Mouse (Mus musculus): ENCODE measurements around the gene Selenos.

Selenos gene

GRCm38 (mm10) chr7:66118796-66119195 is 39.3 kb downstream of the Selenos start:
- no peak for DNase-seq (ENCODE audit: low read depth, low spot score)

- no peak for DNase-seq (ENCODE audit: low read depth, low spot score)
Measured at GRCm38 (mm10) chr7:66120139-66120538, 40.7 kb downstream of the Selenos start.

- no peak for DNase-seq (ENCODE audit: low read depth, low spot score)
Measured at GRCm38 (mm10) chr7:66120702-66121396, 41.4 kb downstream of the Selenos start.

- DNase-seq (ENCODE audit: low read depth, low spot score), result peak; percentile 48
Measured at GRCm38 (mm10) chr7:66124551-66124968, 45.1 kb downstream of the Selenos start.

- DNase-seq (ENCODE audit: low read depth, low spot score), result no peak
Measured at GRCm38 (mm10) chr7:66125368-66125767, 45.9 kb downstream of the Selenos start.

- no peak for DNase-seq (ENCODE audit: low read depth, low spot score)
Measured at GRCm38 (mm10) chr7:66127951-66128645, 48.6 kb downstream of the Selenos start.

GRCm38 (mm10) chr7:66128857-66129256 is 49.4 kb downstream of the Selenos start:
- DNase-seq (ENCODE audit: low read depth, low spot score), result peak; percentile 54

GRCm38 (mm10) chr7:66130296-66130695 is 50.8 kb downstream of the Selenos start:
- peak; percentile 80 for DNase-seq (ENCODE audit: low read depth, low spot score)

- DNase-seq (ENCODE audit: low read depth, low spot score), result no peak
Measured at GRCm38 (mm10) chr7:66131776-66132421, 52.5 kb downstream of the Selenos start.

- DNase-seq (ENCODE audit: low read depth, low spot score), result no peak
Measured at GRCm38 (mm10) chr7:66134154-66134553, 54.7 kb downstream of the Selenos start.

GRCm38 (mm10) chr7:66135644-66136043 is 56.2 kb downstream of the Selenos start:
- DNase-seq (ENCODE audit: low read depth, low spot score), result no peak

- peak; percentile 57 for DNase-seq (ENCODE audit: low read depth, low spot score)
Measured at GRCm38 (mm10) chr7:66136187-66136586, 56.7 kb downstream of the Selenos start.

- no peak for DNase-seq (ENCODE audit: low read depth, low spot score)
Measured at GRCm38 (mm10) chr7:66137309-66137708, 57.9 kb downstream of the Selenos start.

- no peak for DNase-seq (ENCODE audit: low read depth, low spot score)
Measured at GRCm38 (mm10) chr7:66138301-66138700, 58.9 kb downstream of the Selenos start.

- DNase-seq (ENCODE audit: low read depth, low spot score), result no peak
Measured at GRCm38 (mm10) chr7:66138878-66139277, 59.4 kb downstream of the Selenos start.
